Mouse (Mus musculus): Measurements from ENCODE around the gene March8. TPM values are rescaled to one million over a fixed set of nuclear protein-coding genes. Genes with fewer than 3 reads are reported as not detected.

The March8 gene
- polyA plus RNA-seq, 1 experiment from 2014 or later, result 40.0 TPM

- Histone ChIP-seq H3K27ac (ENCODE audit: low read depth, low read length) (no peak overlapping the region), H3K27me3 (ENCODE audit: control insufficient read depth, insufficient read depth, low read length) (no peaks in the 10 kb centered on the region), H3K4me3 (ENCODE audit: low read length) (no peak overlapping the region), H3K36me3 (ENCODE audit: control insufficient read depth, insufficient read depth, low read length) (no peaks in the 10 kb centered on the region), H3K4me1 (ENCODE audit: control insufficient read depth, insufficient read depth, low read length) (peaks cover 22% of the 10 kb centered on the region), H3K9me3 (ENCODE audit: control insufficient read depth, low read length) (no peaks in the 10 kb centered on the region), H3K9ac (ENCODE audit: low read depth, low read length) (no peak overlapping the region), H3K4me2 (replicated peaks; ENCODE audit: low read depth, low read length) (no peak overlapping the region)
- no peak for ATAC-seq (ENCODE audit: low FRiP score, low TSS enrichment)
- 48% methylated on average over 3 of the region's 3 CpGs for WGBS
Measured at GRCm38 (mm10) chr6:116380157-116380556, 42.3 kb downstream of the March8 start.

DNA sequence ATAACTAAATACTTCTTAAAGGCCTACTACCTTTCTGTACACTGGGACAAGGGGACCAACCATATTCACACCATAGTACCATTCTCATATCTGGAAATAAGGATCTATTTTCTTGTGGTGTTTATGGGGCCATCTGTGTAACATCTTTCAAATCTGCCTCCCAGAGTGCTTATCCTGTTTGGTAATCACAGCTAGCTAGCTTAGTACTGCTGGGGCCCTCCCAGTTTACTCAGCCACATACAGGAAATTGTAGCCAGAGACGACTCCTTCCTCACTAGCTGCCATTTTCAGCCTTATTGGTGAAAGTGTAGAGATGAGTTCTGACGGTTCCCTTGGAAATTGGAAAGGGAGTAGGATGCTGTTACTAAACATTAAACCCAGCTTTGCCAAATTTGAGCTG is 43.8 kb downstream of the March8 start:
- H3K4me1 ChIP-seq (ENCODE audit: control insufficient read depth, insufficient read depth, low read length), result peaks cover 34% of the 10 kb centered on the region
- WGBS, result 48% methylated on average over 2 of the region's 2 CpGs
- H3K4me2 ChIP-seq (replicated peaks; ENCODE audit: low read depth, low read length), result no peak overlapping the region
- no peaks in the 10 kb centered on the region for H3K27me3 ChIP-seq (ENCODE audit: control insufficient read depth, insufficient read depth, low read length)
- no peak overlapping the region for H3K27ac ChIP-seq (ENCODE audit: low read depth, low read length)
- no peaks in the 10 kb centered on the region for H3K36me3 ChIP-seq (ENCODE audit: control insufficient read depth, insufficient read depth, low read length)
- ATAC-seq (ENCODE audit: low FRiP score, low TSS enrichment), result no peak
- no peak overlapping the region for H3K9ac ChIP-seq (ENCODE audit: low read depth, low read length)
- H3K9me3 ChIP-seq (ENCODE audit: control insufficient read depth, low read length), result no peaks in the 10 kb centered on the region
- H3K4me3 ChIP-seq (ENCODE audit: low read length), result no peak overlapping the region

DNA sequence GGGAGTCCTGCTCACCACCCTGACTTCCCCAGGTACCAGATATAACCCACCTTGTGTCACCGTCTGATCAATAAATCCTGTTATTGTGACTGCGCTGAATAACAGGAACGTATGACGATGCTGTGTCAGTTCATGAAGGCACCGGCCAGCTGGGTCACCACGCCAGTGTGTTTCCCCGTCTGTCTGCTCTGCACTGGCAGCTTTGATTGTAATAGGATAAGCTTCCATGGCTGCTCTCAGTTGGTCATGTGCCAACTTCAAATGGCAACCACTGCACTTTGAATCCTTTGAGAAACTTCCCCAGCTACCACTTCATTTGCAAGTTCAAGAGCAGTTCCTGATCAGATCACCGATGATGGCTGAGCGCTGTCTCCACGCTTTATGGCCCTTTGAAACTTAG is 45.8 kb downstream of the March8 start:
- H3K4me1 ChIP-seq (ENCODE audit: control insufficient read depth, insufficient read depth, low read length), result peaks cover 34% of the 10 kb centered on the region
- WGBS, result 61% methylated on average over 10 of the region's 10 CpGs
- ATAC-seq (ENCODE audit: low FRiP score, low TSS enrichment), result no peak
- H3K27me3 ChIP-seq (ENCODE audit: control insufficient read depth, insufficient read depth, low read length), result no peaks in the 10 kb centered on the region
- no peak overlapping the region for H3K4me3 ChIP-seq (ENCODE audit: low read length)
- no peak overlapping the region for H3K9ac ChIP-seq (ENCODE audit: low read depth, low read length)
- H3K9me3 ChIP-seq (ENCODE audit: control insufficient read depth, low read length), result no peaks in the 10 kb centered on the region
- no peak overlapping the region for H3K4me2 ChIP-seq (replicated peaks; ENCODE audit: low read depth, low read length)
- no peaks in the 10 kb centered on the region for H3K36me3 ChIP-seq (ENCODE audit: control insufficient read depth, insufficient read depth, low read length)
- H3K27ac ChIP-seq (ENCODE audit: low read depth, low read length), result no peak overlapping the region; the same call in 1 of the 2 replicates

DNA sequence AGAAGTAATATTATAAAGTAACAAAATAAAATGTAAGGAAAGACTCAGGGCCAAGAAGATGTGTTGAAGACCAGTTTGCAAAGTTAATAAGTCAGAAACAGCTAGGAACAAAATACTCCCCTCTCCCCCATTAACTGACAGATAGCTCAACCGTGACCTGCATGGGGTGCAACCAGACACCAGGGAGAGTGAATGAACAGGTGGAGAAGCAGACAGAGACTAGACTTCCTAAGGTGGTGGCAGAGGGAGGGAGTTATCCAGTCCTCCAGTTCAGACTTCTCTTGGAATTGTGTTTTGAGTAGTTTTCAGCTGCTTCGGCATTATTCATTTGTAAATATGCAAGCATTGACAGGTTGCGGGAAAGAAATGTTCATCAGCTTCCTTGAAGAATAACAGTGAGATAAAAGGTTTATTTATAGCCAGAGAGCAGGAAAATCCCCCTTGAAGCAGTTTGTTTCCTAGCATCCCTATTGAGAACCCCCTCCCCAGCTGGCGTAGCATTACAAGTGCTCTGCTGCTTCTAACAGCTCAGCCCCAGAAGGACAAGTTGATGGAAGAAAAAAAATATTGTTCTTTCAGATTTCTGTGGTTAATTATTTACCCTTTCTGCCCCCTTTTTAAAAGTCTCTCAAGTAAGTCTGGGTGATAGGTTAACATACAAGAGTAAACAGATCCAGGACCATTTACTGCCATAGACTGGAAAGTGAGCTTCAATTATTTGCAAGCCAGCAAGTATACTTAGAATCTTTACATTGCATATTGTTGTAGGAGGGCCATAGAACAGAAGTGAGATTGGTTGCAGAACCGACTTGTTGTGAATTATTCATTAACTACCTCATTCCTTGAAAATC is 47.6 kb downstream of the March8 start:
- peak overlapping the region; percentile 74 for H3K27ac ChIP-seq (ENCODE audit: low read depth, low read length)
- H3K9me3 ChIP-seq (ENCODE audit: control insufficient read depth, low read length), result no peaks in the 10 kb centered on the region
- no peaks in the 10 kb centered on the region for H3K27me3 ChIP-seq (ENCODE audit: control insufficient read depth, insufficient read depth, low read length)
- H3K9ac ChIP-seq (ENCODE audit: low read depth, low read length), result no peak overlapping the region
- H3K4me1 ChIP-seq (ENCODE audit: control insufficient read depth, insufficient read depth, low read length), result peaks cover 34% of the 10 kb centered on the region
- peak; percentile 86 for ATAC-seq (ENCODE audit: low FRiP score, low TSS enrichment)
- 15% methylated on average over 5 of the region's 5 CpGs for WGBS
- peak overlapping the region; percentile 27 for H3K4me2 ChIP-seq (replicated peaks; ENCODE audit: low read depth, low read length)
- H3K4me3 ChIP-seq (ENCODE audit: low read length), result no peak overlapping the region; the same call in 1 of the 2 replicates
- no peaks in the 10 kb centered on the region for H3K36me3 ChIP-seq (ENCODE audit: control insufficient read depth, insufficient read depth, low read length)

DNA sequence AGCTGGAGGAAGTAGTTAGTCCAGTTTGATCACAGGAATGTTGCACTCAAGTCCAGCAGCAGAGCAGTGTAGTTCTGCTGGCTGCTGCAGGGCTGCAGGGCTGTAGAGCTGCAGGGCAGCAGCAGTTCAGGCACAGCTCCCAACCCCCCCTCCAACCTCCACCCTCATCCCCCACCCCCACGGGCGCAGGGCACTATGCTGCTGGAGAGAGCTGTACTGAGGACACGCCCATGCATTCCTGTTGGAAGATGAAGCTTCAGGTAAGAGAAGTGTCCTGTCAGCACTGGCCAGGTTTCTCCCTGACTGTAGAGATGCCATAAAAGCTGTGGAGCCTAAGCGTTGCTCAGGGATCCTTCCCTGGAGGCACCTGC is 48.2 kb downstream of the March8 start:
- 25% methylated on average over 4 of the region's 4 CpGs for WGBS
- Histone ChIP-seq H3K4me3 (ENCODE audit: low read length) (no peak overlapping the region), H3K36me3 (ENCODE audit: control insufficient read depth, insufficient read depth, low read length) (no peaks in the 10 kb centered on the region), H3K27ac (ENCODE audit: low read depth, low read length) (peak overlapping the region; percentile 74), H3K4me2 (replicated peaks; ENCODE audit: low read depth, low read length) (peak overlapping the region; percentile 26), H3K9me3 (ENCODE audit: control insufficient read depth, low read length) (no peaks in the 10 kb centered on the region), H3K27me3 (ENCODE audit: control insufficient read depth, insufficient read depth, low read length) (no peaks in the 10 kb centered on the region), H3K9ac (ENCODE audit: low read depth, low read length) (no peak overlapping the region), H3K4me1 (ENCODE audit: control insufficient read depth, insufficient read depth, low read length) (peaks cover 34% of the 10 kb centered on the region)
- ATAC-seq (ENCODE audit: low FRiP score, low TSS enrichment), result peak; percentile 88

GRCm38 (mm10) chr6:116386506-116386905 is 48.7 kb downstream of the March8 start:
- no peak overlapping the region for H3K9ac ChIP-seq (ENCODE audit: low read depth, low read length)
- WGBS, result 65% methylated on average over 3 of the region's 3 CpGs
- peaks cover 33% of the 10 kb centered on the region for H3K4me1 ChIP-seq (ENCODE audit: control insufficient read depth, insufficient read depth, low read length)
- H3K27ac ChIP-seq (ENCODE audit: low read depth, low read length), result no peak overlapping the region; the same call in 1 of the 2 replicates
- no peak for ATAC-seq (ENCODE audit: low FRiP score, low TSS enrichment)
- no peak overlapping the region for H3K4me3 ChIP-seq (ENCODE audit: low read length)
- no peaks in the 10 kb centered on the region for H3K36me3 ChIP-seq (ENCODE audit: control insufficient read depth, insufficient read depth, low read length)
- H3K9me3 ChIP-seq (ENCODE audit: control insufficient read depth, low read length), result no peaks in the 10 kb centered on the region
- no peaks in the 10 kb centered on the region for H3K27me3 ChIP-seq (ENCODE audit: control insufficient read depth, insufficient read depth, low read length)
- no peak overlapping the region for H3K4me2 ChIP-seq (replicated peaks; ENCODE audit: low read depth, low read length)

DNA sequence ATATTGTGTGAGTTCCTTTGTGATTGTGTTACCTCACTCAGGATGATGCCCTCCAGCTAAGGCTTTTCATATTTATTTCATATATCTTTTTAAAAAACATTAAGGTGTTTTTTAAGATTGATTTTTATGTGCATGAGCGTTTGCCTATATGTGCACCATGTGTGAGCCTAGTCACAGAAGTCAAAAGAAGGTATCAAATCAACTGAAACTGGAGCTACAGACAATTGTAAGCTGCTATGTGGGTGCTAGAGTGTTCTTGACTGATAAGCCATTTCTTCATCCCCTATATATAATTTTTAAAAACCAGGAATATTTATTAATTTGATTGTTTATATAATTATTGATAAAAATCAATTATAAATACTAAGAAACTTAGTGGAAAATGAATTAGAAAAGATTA is 50.2 kb downstream of the March8 start:
- Histone ChIP-seq H3K4me3 (ENCODE audit: low read length) (no peak overlapping the region), H3K9me3 (ENCODE audit: control insufficient read depth, low read length) (no peaks in the 10 kb centered on the region), H3K4me1 (ENCODE audit: control insufficient read depth, insufficient read depth, low read length) (peaks cover 27% of the 10 kb centered on the region), H3K36me3 (ENCODE audit: control insufficient read depth, insufficient read depth, low read length) (no peaks in the 10 kb centered on the region), H3K27me3 (ENCODE audit: control insufficient read depth, insufficient read depth, low read length) (no peaks in the 10 kb centered on the region), H3K4me2 (replicated peaks; ENCODE audit: low read depth, low read length) (no peak overlapping the region), H3K9ac (ENCODE audit: low read depth, low read length) (no peak overlapping the region), H3K27ac (ENCODE audit: low read depth, low read length) (no peak overlapping the region)
- 96% methylated on average over 1 of the region's 1 CpGs for WGBS
- no peak for ATAC-seq (ENCODE audit: low FRiP score, low TSS enrichment)

DNA sequence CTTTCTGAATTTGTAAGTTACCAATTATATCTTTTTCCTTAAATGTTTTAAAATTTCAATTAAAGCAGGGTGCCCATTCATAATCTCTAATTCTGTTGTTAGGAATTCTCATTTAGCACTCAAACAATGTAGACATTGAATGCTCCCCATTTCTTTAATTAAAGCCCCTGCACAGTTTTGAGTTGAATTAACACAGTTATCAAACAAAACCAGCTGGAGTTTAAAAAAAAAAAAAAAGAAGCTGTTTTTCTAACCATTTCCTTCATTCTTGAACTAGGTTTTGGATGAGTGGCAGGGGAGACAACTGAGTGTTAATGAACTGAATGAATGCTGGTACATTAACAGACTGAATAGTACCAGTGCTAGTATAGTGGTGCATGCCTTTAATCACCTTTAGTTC is 51.7 kb downstream of the March8 start:
- Histone ChIP-seq H3K27me3 (ENCODE audit: control insufficient read depth, insufficient read depth, low read length) (no peaks in the 10 kb centered on the region), H3K4me2 (replicated peaks; ENCODE audit: low read depth, low read length) (no peak overlapping the region), H3K4me3 (ENCODE audit: low read length) (no peak overlapping the region), H3K4me1 (ENCODE audit: control insufficient read depth, insufficient read depth, low read length) (peaks cover 14% of the 10 kb centered on the region), H3K36me3 (ENCODE audit: control insufficient read depth, insufficient read depth, low read length) (no peaks in the 10 kb centered on the region), H3K9ac (ENCODE audit: low read depth, low read length) (no peak overlapping the region), H3K27ac (ENCODE audit: low read depth, low read length) (no peak overlapping the region), H3K9me3 (ENCODE audit: control insufficient read depth, low read length) (no peaks in the 10 kb centered on the region)
- ATAC-seq (ENCODE audit: low FRiP score, low TSS enrichment), result no peak

- Histone ChIP-seq H3K9ac (ENCODE audit: low read depth, low read length) (no peak overlapping the region), H3K36me3 (ENCODE audit: control insufficient read depth, insufficient read depth, low read length) (no peaks in the 10 kb centered on the region), H3K9me3 (ENCODE audit: control insufficient read depth, low read length) (no peaks in the 10 kb centered on the region), H3K27me3 (ENCODE audit: control insufficient read depth, insufficient read depth, low read length) (no peaks in the 10 kb centered on the region), H3K4me3 (ENCODE audit: low read length) (no peak overlapping the region), H3K4me1 (ENCODE audit: control insufficient read depth, insufficient read depth, low read length) (no peaks in the 10 kb centered on the region), H3K4me2 (replicated peaks; ENCODE audit: low read depth, low read length) (no peak overlapping the region), H3K27ac (ENCODE audit: low read depth, low read length) (no peak overlapping the region)
- ATAC-seq (ENCODE audit: low FRiP score, low TSS enrichment), result no peak
- WGBS, result 43% methylated on average over 2 of the region's 2 CpGs
Measured at GRCm38 (mm10) chr6:116394916-116395648, 57.3 kb downstream of the March8 start.

All from kidney, embryonic 14.5 days (tissue).